Mouse (Mus musculus): ENCODE data around the gene Il2rg.

GRCm38 (mm10) chrX:101309299-101309698 is 41.2 kb upstream of the Il2rg start:
- TF ChIP-seq CTCF (IDR thresholded peaks at IDR 0.05; ENCODE audit: borderline replicate concordance, extremely low read depth, insufficient read depth, insufficient read length) = no peak
- TF ChIP-seq POLR2A (IDR thresholded peaks at IDR 0.05; ENCODE audit: borderline replicate concordance, extremely low read depth, insufficient read depth, insufficient read length, poor library complexity, severe bottlenecking) = no peak

Data from brain, embryonic 14.5 days (tissue).